Mouse (Mus musculus): Measurements from ENCODE around the gene Map3k14. TPM values are rescaled to one million over a fixed set of nuclear protein-coding genes. Genes with fewer than 3 reads are reported as not detected.
A peak's percentile ranks its signal among the peaks of the same experiment; 100 is the strongest.
"Not testable (repeated sequence)": the region's sequence is repeated elsewhere in the genome, so short reads cannot be mapped to it uniquely, and the experiment has no call there.

The Map3k14 gene
- polyA plus RNA-seq, 1 experiment from 2014 or later, result 4.8 TPM

DNA sequence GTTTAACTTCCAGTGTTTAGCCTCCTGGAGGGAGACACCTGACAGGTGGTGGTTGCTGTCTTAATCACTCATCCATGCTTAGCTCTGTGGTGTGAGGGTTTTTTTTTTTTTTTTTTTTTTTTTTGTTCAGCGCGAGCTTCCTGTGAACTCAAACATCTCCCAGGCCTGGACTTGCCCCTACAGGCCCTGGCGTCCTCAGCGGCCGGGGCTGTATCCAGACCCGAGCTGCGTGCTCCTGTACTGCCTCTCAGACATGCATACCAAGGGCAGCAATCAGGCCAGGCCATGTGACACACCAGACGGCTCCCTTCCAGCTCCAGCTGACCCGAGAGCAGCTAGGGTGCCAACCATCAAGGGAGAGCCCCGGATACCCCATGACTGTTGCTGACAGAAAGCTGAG is 30.4 kb downstream of the Map3k14 start:
- Histone ChIP-seq H3K27ac (no peak overlapping the region), H3K4me3 (no peak overlapping the region), H3K4me2 (replicated peaks) (no peak overlapping the region), H3K36me3 (peaks cover 34% of the 10 kb centered on the region), H3K4me1 (peaks cover 27% of the 10 kb centered on the region), H3K27me3 (no peaks in the 10 kb centered on the region), H3K9me3 (no peaks in the 10 kb centered on the region), H3K9ac (no peak overlapping the region)
- no peak for ATAC-seq (ENCODE audit: low FRiP score, low read depth)
- WGBS, result 76% methylated on average over 10 of the region's 10 CpGs

- H3K4me1 ChIP-seq, result peaks cover 23% of the 10 kb centered on the region
- H3K36me3 ChIP-seq, result peaks cover 38% of the 10 kb centered on the region
- WGBS, result 72% methylated on average over 6 of the region's 6 CpGs
- no peak overlapping the region for H3K4me2 ChIP-seq (replicated peaks)
- no peak for ATAC-seq (ENCODE audit: low FRiP score, low read depth)
- H3K4me3 ChIP-seq, result no peak overlapping the region
- no peak overlapping the region; the same call in 1 of the 2 replicates for H3K27ac ChIP-seq
- H3K9me3 ChIP-seq, result no peaks in the 10 kb centered on the region
- H3K27me3 ChIP-seq, result no peaks in the 10 kb centered on the region
- no peak overlapping the region for H3K9ac ChIP-seq
Observed at GRCm38 (mm10) chr11:103236431-103236830, 30.8 kb downstream of the Map3k14 start.

- WGBS, result 72% methylated on average over 11 of the region's 11 CpGs
- no peaks in the 10 kb centered on the region for H3K9me3 ChIP-seq
- H3K4me3 ChIP-seq, result no peak overlapping the region
- no peak overlapping the region for H3K4me2 ChIP-seq (replicated peaks)
- no peaks in the 10 kb centered on the region for H3K27me3 ChIP-seq
- 0 out of 2 replicates have a peak, but pooled peaks have one; percentile 30 for ATAC-seq (ENCODE audit: low FRiP score, low read depth)
- H3K27ac ChIP-seq, result peak overlapping the region; percentile 28; the same call in 1 of the 2 replicates
- H3K36me3 ChIP-seq, result peaks cover 45% of the 10 kb centered on the region
- H3K9ac ChIP-seq, result no peak overlapping the region
- H3K4me1 ChIP-seq, result peaks cover 21% of the 10 kb centered on the region
Observed at GRCm38 (mm10) chr11:103235702-103236101, 31.6 kb downstream of the Map3k14 start.

GRCm38 (mm10) chr11:103234447-103234846 is 32.8 kb downstream of the Map3k14 start:
- Histone ChIP-seq H3K9me3 (no peaks in the 10 kb centered on the region), H3K4me3 (no peak overlapping the region), H3K27me3 (no peaks in the 10 kb centered on the region), H3K4me1 (0 out of 2 replicates have a peak, but pooled peaks cover 8% of the 10 kb centered on the region), H3K4me2 (replicated peaks) (no peak overlapping the region), H3K36me3 (peaks cover 50% of the 10 kb centered on the region), H3K27ac (no peak overlapping the region), H3K9ac (no peak overlapping the region)
- ATAC-seq (ENCODE audit: low FRiP score, low read depth), result no peak
- 82% methylated on average over 1 of the region's 1 CpGs for WGBS

- no peak for ATAC-seq (ENCODE audit: low FRiP score, low read depth)
- no peaks in the 10 kb centered on the region for H3K9me3 ChIP-seq
- H3K27ac ChIP-seq, result no peak overlapping the region
- H3K4me2 ChIP-seq (replicated peaks), result no peak overlapping the region
- H3K27me3 ChIP-seq, result no peaks in the 10 kb centered on the region
- WGBS, result 34% methylated on average over 7 of the region's 7 CpGs
- H3K4me1 ChIP-seq, result 0 out of 2 replicates have a peak, but pooled peaks cover 8% of the 10 kb centered on the region
- H3K4me3 ChIP-seq, result no peak overlapping the region
- H3K36me3 ChIP-seq, result peaks cover 46% of the 10 kb centered on the region
- H3K9ac ChIP-seq, result no peak overlapping the region
Observed at GRCm38 (mm10) chr11:103232966-103233365, 34.3 kb downstream of the Map3k14 start.

- 88% methylated on average over 7 of the region's 7 CpGs for WGBS
- Histone ChIP-seq H3K4me1 (0 out of 2 replicates have a peak, but pooled peaks cover 5% of the 10 kb centered on the region), H3K4me2 (replicated peaks) (no peak overlapping the region), H3K27me3 (no peaks in the 10 kb centered on the region), H3K9ac (no peak overlapping the region; the same call in 1 of the 2 replicates), H3K9me3 (no peaks in the 10 kb centered on the region), H3K4me3 (no peak overlapping the region), H3K27ac (no peak overlapping the region), H3K36me3 (peaks cover 51% of the 10 kb centered on the region)
- no peak for ATAC-seq (ENCODE audit: low FRiP score, low read depth)
Observed at GRCm38 (mm10) chr11:103231367-103231766, 35.9 kb downstream of the Map3k14 start.

DNA sequence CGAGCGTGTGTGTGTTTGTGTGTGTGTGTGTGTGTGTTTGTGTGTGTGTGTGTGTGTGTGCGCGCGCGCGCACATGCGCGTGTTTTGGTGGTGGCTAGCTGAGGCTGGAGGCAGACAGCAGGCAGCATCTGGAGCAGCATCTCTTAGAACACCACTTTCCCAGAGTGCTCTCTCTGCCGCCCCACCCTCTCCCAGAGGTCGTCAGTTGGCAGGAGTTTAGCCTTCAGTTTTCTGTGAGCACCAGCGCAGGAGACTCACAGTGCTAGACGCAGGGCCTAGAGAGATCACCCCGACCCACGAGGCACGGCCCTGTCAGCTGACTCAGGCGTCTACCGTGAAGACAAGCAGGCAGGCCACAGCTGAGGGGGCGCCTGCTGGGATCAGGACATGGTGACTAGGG is 36.6 kb downstream of the Map3k14 start:
- 88% methylated on average over 19 of the region's 19 CpGs for WGBS
- Histone ChIP-seq H3K27ac (no peak overlapping the region), H3K36me3 (peaks cover 58% of the 10 kb centered on the region), H3K9me3 (no peaks in the 10 kb centered on the region), H3K4me2 (replicated peaks) (no peak overlapping the region), H3K4me3 (no peak overlapping the region), H3K4me1 (0 out of 2 replicates have a peak, but pooled peaks cover 5% of the 10 kb centered on the region), H3K27me3 (no peaks in the 10 kb centered on the region), H3K9ac (no peak overlapping the region; the same call in 1 of the 2 replicates)
- no peak for ATAC-seq (ENCODE audit: low FRiP score, low read depth)

GRCm38 (mm10) chr11:103229608-103230007 is 37.7 kb downstream of the Map3k14 start:
- Histone ChIP-seq H3K36me3 (peaks cover 69% of the 10 kb centered on the region), H3K27ac (no peak overlapping the region), H3K9me3 (no peaks in the 10 kb centered on the region), H3K9ac (no peak overlapping the region), H3K4me1 (peaks cover 11% of the 10 kb centered on the region; the same call in 1 of the 2 replicates), H3K27me3 (no peaks in the 10 kb centered on the region), H3K4me2 (replicated peaks) (no peak overlapping the region), H3K4me3 (no peak overlapping the region)
- ATAC-seq (ENCODE audit: low FRiP score, low read depth), result no peak
- WGBS, result 97% methylated on average over 2 of the region's 2 CpGs

DNA sequence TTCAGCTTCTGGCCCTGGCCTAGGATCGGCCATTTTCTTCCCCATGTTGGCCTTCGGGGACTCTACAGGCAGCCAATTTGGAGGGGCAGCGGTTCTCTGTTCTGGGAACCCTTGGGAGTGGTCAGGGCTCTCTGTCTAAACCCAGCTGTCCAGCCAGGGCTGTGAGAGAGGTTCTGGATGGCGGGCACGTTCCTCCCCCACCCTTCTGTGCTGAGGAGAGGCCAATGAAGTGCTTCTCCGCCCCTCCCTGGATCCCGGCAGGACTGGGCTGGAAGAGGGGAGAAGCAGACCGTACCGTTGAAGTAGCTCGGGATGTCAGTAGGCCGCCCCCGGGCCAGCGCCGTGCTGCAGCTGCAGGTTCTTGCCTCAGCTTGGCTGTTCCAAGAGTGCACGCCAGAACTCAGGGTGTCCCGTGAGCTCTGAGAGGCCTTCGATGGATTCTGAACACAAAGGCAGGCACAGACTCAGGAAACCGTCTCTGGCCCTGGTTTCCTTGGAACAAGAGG is 43.3 kb downstream of the Map3k14 start:
- H3K9ac ChIP-seq, result no peak overlapping the region
- no peak overlapping the region for H3K4me3 ChIP-seq
- WGBS, result 65% methylated on average over 18 of the region's 18 CpGs
- no peaks in the 10 kb centered on the region for H3K9me3 ChIP-seq
- H3K4me2 ChIP-seq (replicated peaks), result no peak overlapping the region
- peaks cover 6% of the 10 kb centered on the region; the same call in 1 of the 2 replicates for H3K27me3 ChIP-seq
- ATAC-seq (ENCODE audit: low FRiP score, low read depth), result no peak
- H3K27ac ChIP-seq, result no peak overlapping the region
- H3K4me1 ChIP-seq, result peaks cover 6% of the 10 kb centered on the region; the same call in 1 of the 2 replicates
- peaks cover 87% of the 10 kb centered on the region for H3K36me3 ChIP-seq

- WGBS, result 87% methylated on average over 10 of the region's 10 CpGs
- Histone ChIP-seq H3K36me3 (peaks cover 81% of the 10 kb centered on the region), H3K4me1 (peaks cover 8% of the 10 kb centered on the region)
Observed at GRCm38 (mm10) chr11:103223444-103223843, 43.8 kb downstream of the Map3k14 start.

DNA sequence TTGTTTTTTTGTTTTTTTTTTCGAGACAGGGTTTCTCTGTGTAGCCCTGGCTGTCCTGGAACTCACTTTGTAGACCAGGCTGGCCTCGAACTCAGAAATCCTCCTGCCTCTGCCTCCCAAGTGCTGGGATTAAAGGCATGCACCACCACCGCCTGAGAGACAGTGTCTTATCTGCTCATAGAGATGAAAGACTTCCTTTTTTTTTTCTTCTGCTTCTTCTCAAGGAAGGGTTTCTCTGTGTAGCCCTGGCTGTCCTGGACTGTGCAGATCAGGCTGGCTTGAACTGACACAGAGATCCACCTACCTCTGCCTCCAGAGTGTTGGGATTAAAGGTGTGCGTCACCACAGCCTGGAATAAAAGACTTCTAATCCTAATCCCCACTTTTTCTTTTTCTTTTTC is 44.6 kb downstream of the Map3k14 start:
- not testable (repeated sequence) for H3K27ac ChIP-seq; H3K9ac ChIP-seq; H3K4me2 ChIP-seq (replicated peaks); H3K4me3 ChIP-seq; H3K27me3 ChIP-seq; ATAC-seq (ENCODE audit: low FRiP score, low read depth); H3K9me3 ChIP-seq
- Histone ChIP-seq H3K36me3 (peaks cover 77% of the 10 kb centered on the region), H3K4me1 (peaks cover 12% of the 10 kb centered on the region)
- WGBS, result 85% methylated on average over 4 of the region's 4 CpGs

More at GRCm38 (mm10) chr11:103223444-103223843, 43.8 kb downstream of the Map3k14 start:
- Histone ChIP-seq H3K4me2 (replicated peaks) (no peak overlapping the region), H3K9ac (no peak overlapping the region), H3K27ac (no peak overlapping the region), H3K27me3 (peaks cover 6% of the 10 kb centered on the region; the same call in 1 of the 2 replicates), H3K4me3 (no peak overlapping the region), H3K9me3 (no peaks in the 10 kb centered on the region)
- no peak for ATAC-seq (ENCODE audit: low FRiP score, low read depth)

DNA sequence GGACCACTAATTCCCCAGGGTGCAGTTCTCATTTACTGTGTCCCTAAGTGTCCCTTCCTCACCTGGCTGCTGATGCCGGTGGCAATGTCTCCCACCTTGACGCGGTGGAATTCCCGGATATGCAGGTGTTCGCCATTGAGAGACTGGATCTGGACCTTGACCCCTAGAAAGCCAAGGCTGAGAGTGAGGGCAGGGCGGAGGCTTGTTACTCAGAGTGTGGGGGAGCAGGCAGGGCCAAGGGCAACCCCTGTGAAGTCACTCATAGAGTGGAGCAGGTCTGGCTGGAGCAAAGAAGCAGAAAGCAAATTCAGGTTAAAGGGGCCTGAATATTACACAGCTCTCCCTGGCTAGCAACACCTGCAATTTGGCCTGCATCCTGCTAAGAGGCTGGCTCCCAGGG is 45.8 kb downstream of the Map3k14 start:
- H3K4me1 ChIP-seq, result peaks cover 12% of the 10 kb centered on the region
- no peak for ATAC-seq (ENCODE audit: low FRiP score, low read depth)

GRCm38 (mm10) chr11:103219995-103220394 is 47.3 kb downstream of the Map3k14 start:
- WGBS, result 86% methylated on average over 4 of the region's 4 CpGs
- Histone ChIP-seq H3K4me3 (no peak overlapping the region), H3K9ac (no peak overlapping the region), H3K36me3 (peaks cover 50% of the 10 kb centered on the region), H3K27me3 (peaks cover 20% of the 10 kb centered on the region), H3K4me1 (peaks cover 10% of the 10 kb centered on the region), H3K9me3 (no peaks in the 10 kb centered on the region), H3K27ac (no peak overlapping the region), H3K4me2 (replicated peaks) (no peak overlapping the region)
- no peak for ATAC-seq (ENCODE audit: low FRiP score, low read depth)

More for the DNA sequence above, 45.8 kb downstream of the Map3k14 start:
- no peak overlapping the region for H3K27ac ChIP-seq
- no peak overlapping the region for H3K9ac ChIP-seq
- H3K9me3 ChIP-seq, result no peaks in the 10 kb centered on the region
- H3K4me2 ChIP-seq (replicated peaks), result no peak overlapping the region
- peaks cover 64% of the 10 kb centered on the region for H3K36me3 ChIP-seq
- H3K4me3 ChIP-seq, result no peak overlapping the region
- peaks cover 17% of the 10 kb centered on the region for H3K27me3 ChIP-seq
- WGBS, result 92% methylated on average over 6 of the region's 6 CpGs
